Mouse (Mus musculus) layer of hippocampus, adult 11-12 months (tissue): ENCODE measurements at regions not wholly inside any gene's neighbourhood (a gene's known extent, or its start where the extent isn't known, plus 50 kb on each side); places are given as distances from the start of the nearest gene placed in this dataset.
"Not testable (repeated sequence)": the region's sequence is repeated elsewhere in the genome, so short reads cannot be mapped to it uniquely, and the experiment has no call there.

ENCODE experiments used
- DNase-seq: peaks from one replicate; pipeline ENCODE4 v3.0.0; 2022; ENCODE audit warnings: low spot score

DNA sequence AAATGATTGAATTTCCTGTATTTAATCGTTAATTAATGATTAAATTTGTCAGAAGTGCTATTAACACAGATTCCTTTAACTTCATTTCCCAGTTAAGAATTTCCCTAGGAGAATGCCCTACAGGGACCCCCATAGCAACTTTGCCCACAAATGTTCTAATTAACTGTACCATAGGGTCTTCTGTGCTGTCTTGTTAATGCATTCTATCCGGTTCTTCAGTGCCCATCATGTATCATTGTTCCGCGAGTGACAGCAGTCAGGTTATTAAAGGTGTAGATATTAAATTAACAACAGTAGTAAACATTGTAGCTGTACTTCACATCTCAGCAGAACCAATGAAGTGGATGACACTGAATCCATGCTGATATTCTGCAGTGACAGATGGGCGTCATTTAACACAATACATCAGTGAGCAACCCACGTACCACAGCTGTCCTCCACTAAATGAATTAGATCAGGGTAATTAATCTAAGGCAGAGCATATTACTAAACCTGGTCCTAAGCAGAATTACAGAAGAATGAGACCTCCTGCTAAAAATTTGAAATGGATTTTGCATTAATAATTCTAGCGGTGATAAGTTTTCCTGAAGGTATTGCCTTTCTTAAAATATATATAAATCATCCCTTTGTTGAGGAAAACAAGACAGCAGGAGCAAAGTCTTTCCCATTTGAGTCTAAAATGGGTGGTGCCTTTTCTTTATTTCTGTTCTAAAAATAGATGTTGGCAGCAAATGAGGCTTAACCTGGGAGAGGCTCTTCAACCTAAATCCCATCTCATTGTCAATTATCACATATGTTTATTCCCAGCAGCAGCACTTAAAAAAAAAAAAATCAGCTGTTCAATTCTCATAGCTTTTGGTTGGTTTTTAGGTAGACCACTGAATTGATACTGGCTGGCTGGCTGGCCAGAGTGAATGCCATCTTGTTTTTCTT, 872.3 kb downstream of the Nxph1 start:
- peak; percentile 35 for DNase-seq

GRCm38 (mm10) chr6:9834884-9835476, 886.7 kb downstream of the Nxph1 start:
- DNase-seq: no peak

- DNase-seq: no peak
Measured at GRCm38 (mm10) chr6:9842391-9842790, 894.2 kb downstream of the Nxph1 start.

DNA sequence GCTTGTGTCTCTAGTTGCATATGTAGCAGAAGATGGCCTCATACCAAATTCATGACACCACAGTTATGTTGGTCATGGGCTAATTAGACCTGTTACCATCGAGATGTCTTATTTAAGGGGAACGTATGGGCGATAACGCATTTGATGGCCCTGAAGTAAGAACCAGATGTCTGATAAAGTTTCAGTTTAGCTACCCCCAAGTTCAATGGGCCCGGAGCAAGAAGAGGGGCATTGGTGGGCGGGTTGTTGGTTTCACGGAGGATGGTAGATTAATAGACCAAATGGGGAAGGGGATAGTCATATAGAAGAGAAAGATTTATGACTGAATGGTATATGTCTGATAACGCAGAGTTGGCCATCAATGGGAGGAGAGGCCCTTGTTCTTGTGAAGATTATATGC, 941.6 kb downstream of the Nxph1 start:
- DNase-seq: not testable (repeated sequence)
